27 mouse cellular contexts compared by ENCODE assay signal in the genomic region with DNA sequence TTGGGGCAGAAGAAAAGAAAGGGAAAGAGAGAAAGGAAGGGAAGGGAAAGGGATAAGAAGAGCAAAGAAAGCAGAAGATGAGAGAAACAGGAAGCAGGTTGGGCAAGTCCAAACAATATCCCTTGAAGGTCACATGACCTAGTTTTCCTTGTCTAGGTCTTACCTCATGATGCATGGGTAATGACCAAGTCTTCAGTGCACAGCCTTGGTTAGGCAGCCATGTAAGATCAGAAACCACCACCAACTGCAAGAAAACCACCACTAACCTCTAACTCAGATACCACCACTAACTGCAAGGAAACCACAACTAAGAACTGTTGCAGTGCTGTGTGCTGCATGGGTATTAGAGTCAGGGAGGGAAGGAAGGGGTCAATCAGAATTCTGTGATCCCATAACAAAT.
A peak's percentile ranks its signal among the peaks of the same experiment; 100 is the strongest.
DNase-seq lines count a peak whose midpoint lies in the region; ATAC-seq and TF ChIP-seq lines count a peak whose summit lies in the region.
"Had no signal": no experiment of that assay in that cellular context is flagged by ENCODE, and none has a peak within 500 bp of the region (broad histone marks: within the 10 kb centered on the region; RNA-seq: fewer than 3 reads in every experiment).

No protein-coding gene starts in this region.

- TF ChIP-seq POLR2A in testis, adult 2 months (IDR thresholded peaks at IDR 0.05; ENCODE audit: control insufficient read depth, low read depth, low read length) = no peak
- TF ChIP-seq POLR2A in olfactory bulb, adult 2 months (IDR thresholded peaks at IDR 0.05; ENCODE audit: insufficient read depth, low read depth, low read length) = no peak
- TF ChIP-seq POLR2A in kidney, adult 2 months (IDR thresholded peaks at IDR 0.05; ENCODE audit: low read depth, low read length) = no peak

- no peaks in the 10 kb centered on the region for H3K36me3 ChIP-seq in testis, adult 2 months (ENCODE audit: control insufficient read depth, insufficient read depth, low read length)
- H3K36me3 ChIP-seq in kidney, adult 2 months (ENCODE audit: control insufficient read depth, insufficient read depth, low read length) = no peaks in the 10 kb centered on the region
- H3K36me3 ChIP-seq: forebrain, embryonic 10.5 days; G1E had no signal

- no peaks in the 10 kb centered on the region for H3K27me3 ChIP-seq in testis, adult 2 months (ENCODE audit: control insufficient read depth, insufficient read depth, low read length)
- H3K27me3 ChIP-seq in kidney, adult 2 months (replicated peaks; ENCODE audit: control insufficient read depth, insufficient read depth, low read length) = no peaks in the 10 kb centered on the region
- H3K27me3 ChIP-seq: forebrain, embryonic 13.5 days; heart, embryonic 13.5 days; Patski had no signal

- DNase-seq in testis, postnatal 10 days (ENCODE audit: low spot score) = no peak
- no peak for DNase-seq in layer of hippocampus, adult 8-10 months (ENCODE audit: low spot score in 2 of 2)
- no peak for DNase-seq in kidney, adult 2 months
- DNase-seq in embryo, embryonic 10 days (ENCODE audit: low spot score) = no peak
- DNase-seq: adrenal gland, postnatal 14 days; cerebellum, adult 11 months; cerebellum, adult 2 months; cerebellum, adult 9-11 months; cerebellum, postnatal 25 days; gastrocnemius, adult 2 months; gastrocnemius, postnatal 14 days; heart, adult 2 months had no signal

- no peaks in the 10 kb centered on the region for H3K4me1 ChIP-seq in testis, adult 2 months (ENCODE audit: control insufficient read depth, insufficient read depth, low read length)
- H3K4me1 ChIP-seq in olfactory bulb, adult 2 months (ENCODE audit: control insufficient read depth, insufficient read depth, low read length) = peaks cover 10% of the 10 kb centered on the region; the same call in 1 of the 2 replicates
- no peaks in the 10 kb centered on the region for H3K4me1 ChIP-seq in kidney, adult 2 months (ENCODE audit: control insufficient read depth, insufficient read depth, low read length)
- H3K4me1 ChIP-seq: forebrain, embryonic 10.5 days; forebrain, embryonic 13.5 days had no signal

- TF ChIP-seq CTCF in testis, adult 2 months (IDR thresholded peaks at IDR 0.05; ENCODE audit: control insufficient read depth, insufficient read depth, insufficient replicate concordance, low read depth, low read length) = no peak
- no peak for TF ChIP-seq CTCF in olfactory bulb, adult 2 months (IDR thresholded peaks at IDR 0.05; ENCODE audit: insufficient read depth, low read depth, low read length)
- TF ChIP-seq CTCF in kidney, adult 2 months (conservative IDR thresholded peaks at IDR 0.05; ENCODE audit: insufficient read depth, insufficient read length, low read depth, low read length) = no peak

- ATAC-seq in common myeloid progenitor, adult 5-6 weeks (replicated peaks; ENCODE audit: low read depth, poor library complexity, severe bottlenecking) = peak; percentile 87
- ATAC-seq in megakaryocyte, adult 5-6 weeks (ENCODE audit: poor library complexity, severe bottlenecking) = peak; percentile 63
- ATAC-seq: forebrain, embryonic 13.5 days; forebrain, embryonic 16.5 days; hindbrain, postnatal 0 days; inflammation-experienced regulatory T-cells, adult 6 months; intestine, embryonic 16.5 days; Patski had no signal

- H3K27ac ChIP-seq in testis, adult 2 months (ENCODE audit: control insufficient read depth, insufficient read depth, low read depth, low read length) = no peak overlapping the region
- 0 out of 2 replicates have a peak overlapping the region, but pooled peaks have one; percentile 29 for H3K27ac ChIP-seq in olfactory bulb, adult 2 months (ENCODE audit: insufficient read depth, low read depth, low read length)
- no peak overlapping the region for H3K27ac ChIP-seq in kidney, adult 2 months (ENCODE audit: insufficient read depth, low read depth, low read length)
- H3K27ac ChIP-seq: forebrain, embryonic 10.5 days; forebrain, embryonic 13.5 days; gastrocnemius, adult 2 months; heart, adult 2 months; heart, embryonic 10.5 days; heart, embryonic 13.5 days; hindbrain, embryonic 14.5 days; hindbrain, postnatal 0 days had no signal

- H3K4me3 ChIP-seq in testis, adult 2 months (ENCODE audit: control insufficient read depth, low read depth, low read length) = peak overlapping the region; percentile 7; the same call in 1 of the 2 replicates
- no peak overlapping the region for H3K4me3 ChIP-seq in olfactory bulb, adult 2 months (ENCODE audit: insufficient read depth, low read depth, low read length)
- no peak overlapping the region for H3K4me3 ChIP-seq in kidney, adult 2 months (ENCODE audit: insufficient read depth, low read depth, low read length)
- H3K4me3 ChIP-seq: forebrain, embryonic 10.5 days; forebrain, embryonic 13.5 days; gastrocnemius, adult 2 months; heart, adult 2 months; heart, embryonic 10.5 days; heart, embryonic 13.5 days had no signal
